Mouse (Mus musculus) megakaryocyte-erythroid progenitor cell, adult 5 weeks (primary cell): ENCODE results near the gene 2810006K23Rik. TPM values are rescaled to one million over a fixed set of nuclear protein-coding genes. Genes with fewer than 3 reads are reported as not detected.

Experiments
- polyA plus RNA-seq: library from polyadenylated mRNA; stranded (reverse); fragments of >175 nt; gene quantifications from 2 replicates; pipeline ENCODE4 v1.2.3, GENCODE M21; 2012

2810006K23Rik gene
- polyA plus RNA-seq, result 5.5 and 6.2 TPM in 2 replicates

GRCm38 (mm10) chr5:124327510-124328364 is at the start of gene 2810006K23Rik, which contains the start of gene Mphosph9:
Gene 2810006K23Rik (plus strand): TSS chr5:124328089.
Gene Mphosph9 (minus strand): TSS chr5:124327972.

DNA sequence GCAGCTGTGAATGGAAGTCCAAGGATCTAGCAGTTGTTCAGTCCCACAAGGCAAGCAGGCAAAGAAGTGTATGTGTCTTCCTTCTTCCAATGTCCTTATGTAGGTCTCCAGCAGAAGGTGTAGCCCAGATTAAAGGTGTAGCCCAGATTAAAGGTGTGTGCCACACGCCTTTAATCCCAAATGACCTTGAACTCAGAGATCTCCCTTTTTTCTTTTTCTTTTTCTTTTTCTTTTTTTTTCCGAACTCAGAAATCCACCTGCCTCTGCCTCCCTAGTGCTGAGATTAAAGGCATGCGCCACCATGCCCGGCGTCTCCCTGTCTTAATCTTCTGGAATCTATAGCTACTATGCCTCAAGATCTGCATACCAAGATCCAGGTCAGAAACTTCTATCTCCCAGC is 35.1 kb downstream of the 2810006K23Rik start, which contains the start of gene Cdk2ap1:
Cdk2ap1 (minus strand) TSS at position 101 of the 400 bp plus-strand sequence.

Other genes starting within 250 kb of the 2810006K23Rik start
- gene Abcb9, start 232.3 kb upstream of the 2810006K23Rik start, polyA plus RNA-seq, result 3.7 and 4.2 TPM in 2 replicates
- gene Ogfod2, start 215.8 kb upstream of the 2810006K23Rik start, polyA plus RNA-seq, result 68.0 and 69.8 TPM in 2 replicates
- 98.5 and 111 TPM in 2 replicates for gene Arl6ip4, start 212.0 kb upstream of the 2810006K23Rik start, polyA plus RNA-seq
- 30.5 and 38.8 TPM in 2 replicates for gene Pitpnm2, start 78.3 kb upstream of the 2810006K23Rik start, polyA plus RNA-seq
- gene Mphosph9, start 117 bp upstream of the 2810006K23Rik start, polyA plus RNA-seq, result 2.7 and 3.5 TPM in 2 replicates
- gene Cdk2ap1, start 35.0 kb downstream of the 2810006K23Rik start, polyA plus RNA-seq, result 205 and 224 TPM in 2 replicates
- 10.8 and 18.2 TPM in 2 replicates for gene Sbno1, start 97.9 kb downstream of the 2810006K23Rik start, polyA plus RNA-seq
- gene Kmt5a, start 111.8 kb downstream of the 2810006K23Rik start, polyA plus RNA-seq, result 247 and 284 TPM in 2 replicates
- gene Rilpl2, start 150.3 kb downstream of the 2810006K23Rik start, polyA plus RNA-seq, result 93.7 and 113 TPM in 2 replicates
- gene Snrnp35, start 155.0 kb downstream of the 2810006K23Rik start, polyA plus RNA-seq, result 18.1 and 20.6 TPM in 2 replicates
- 3.4 TPM in 2 replicates for gene Rilpl1, start 203.3 kb downstream of the 2810006K23Rik start, polyA plus RNA-seq
- gene Tmed2, start 212.6 kb downstream of the 2810006K23Rik start, polyA plus RNA-seq, result 180 and 193 TPM in 2 replicates
- gene Ddx55, start 224.8 kb downstream of the 2810006K23Rik start, polyA plus RNA-seq, result 19.5 and 23.3 TPM in 2 replicates